Mouse (Mus musculus): ENCODE data around the gene Max. TPM values are rescaled to one million over a fixed set of nuclear protein-coding genes. Genes with fewer than 3 reads are reported as not detected.

Max gene
- polyA plus RNA-seq, 1 experiment from 2014 or later: 7.4 TPM

- WGBS: 89% methylated on average over 16 of the region's 16 CpGs
These were observed 31.0 kb upstream of the Max start for GRCm38 (mm10) chr12:76992891-76993529.

GRCm38 (mm10) chr12:76982818-76983471 lies 20.9 kb upstream of the Max start:
- Histone ChIP-seq H3K4me2 (no peak overlapping the region), H3K36me3 (no peaks in the 10 kb centered on the region), H3K4me1 (no peaks in the 10 kb centered on the region), H3K9me3 (no peaks in the 10 kb centered on the region), H3K27me3 (replicated peaks) (no peaks in the 10 kb centered on the region), H3K27ac (replicated peaks) (no peak overlapping the region), H3K9ac (no peak overlapping the region), H3K4me3 (no peak overlapping the region)
- WGBS: 76% methylated on average over 16 of the region's 16 CpGs
- no peak for ATAC-seq (ENCODE audit: extremely low read depth, insufficient number of reproducible peaks, low FRiP score, low TSS enrichment)

More at GRCm38 (mm10) chr12:76992891-76993529, 31.0 kb upstream of the Max start:
- Histone ChIP-seq H3K27me3 (replicated peaks) (no peaks in the 10 kb centered on the region), H3K9me3 (no peaks in the 10 kb centered on the region), H3K36me3 (no peaks in the 10 kb centered on the region), H3K4me3 (no peak overlapping the region), H3K4me2 (no peak overlapping the region), H3K9ac (no peak overlapping the region), H3K27ac (replicated peaks) (no peak overlapping the region), H3K4me1 (no peaks in the 10 kb centered on the region)
- ATAC-seq (ENCODE audit: extremely low read depth, insufficient number of reproducible peaks, low FRiP score, low TSS enrichment): no peak

- Histone ChIP-seq H3K9me3 (no peaks in the 10 kb centered on the region), H3K36me3 (no peaks in the 10 kb centered on the region), H3K27ac (replicated peaks) (no peak overlapping the region), H3K4me2 (no peak overlapping the region), H3K4me1 (no peaks in the 10 kb centered on the region), H3K27me3 (replicated peaks) (no peaks in the 10 kb centered on the region), H3K9ac (no peak overlapping the region), H3K4me3 (no peak overlapping the region)
- 83% methylated on average over 3 of the region's 3 CpGs for WGBS
- ATAC-seq (ENCODE audit: extremely low read depth, insufficient number of reproducible peaks, low FRiP score, low TSS enrichment): no peak
These were observed 17.5 kb upstream of the Max start for GRCm38 (mm10) chr12:76979530-76979929.

GRCm38 (mm10) chr12:76972669-76973068 lies 10.7 kb upstream of the Max start:
- Histone ChIP-seq H3K4me3 (no peak overlapping the region), H3K4me2 (no peak overlapping the region), H3K36me3 (no peaks in the 10 kb centered on the region), H3K27ac (replicated peaks) (no peak overlapping the region), H3K9ac (no peak overlapping the region), H3K27me3 (replicated peaks) (no peaks in the 10 kb centered on the region), H3K4me1 (peaks cover 7% of the 10 kb centered on the region; the same call in 1 of the 2 replicates), H3K9me3 (no peaks in the 10 kb centered on the region)
- no peak for ATAC-seq (ENCODE audit: extremely low read depth, insufficient number of reproducible peaks, low FRiP score, low TSS enrichment)
- 52% methylated on average over 10 of the region's 10 CpGs for WGBS

GRCm38 (mm10) chr12:76972241-76972640 lies 10.2 kb upstream of the Max start:
- 70% methylated on average over 11 of the region's 11 CpGs for WGBS

GRCm38 (mm10) chr12:76971642-76972221 lies 9.7 kb upstream of the Max start:
- Histone ChIP-seq H3K27ac (replicated peaks) (no peak overlapping the region), H3K4me3 (no peak overlapping the region), H3K9me3 (no peaks in the 10 kb centered on the region), H3K4me2 (no peak overlapping the region), H3K36me3 (no peaks in the 10 kb centered on the region), H3K4me1 (peaks cover 7% of the 10 kb centered on the region; the same call in 1 of the 2 replicates), H3K27me3 (replicated peaks) (no peaks in the 10 kb centered on the region), H3K9ac (no peak overlapping the region)
- no peak for ATAC-seq (ENCODE audit: extremely low read depth, insufficient number of reproducible peaks, low FRiP score, low TSS enrichment)
- 71% methylated on average over 7 of the region's 7 CpGs for WGBS

More at GRCm38 (mm10) chr12:76972241-76972640, 10.2 kb upstream of the Max start:
- Histone ChIP-seq H3K9me3 (no peaks in the 10 kb centered on the region), H3K27me3 (replicated peaks) (no peaks in the 10 kb centered on the region), H3K4me3 (no peak overlapping the region), H3K4me1 (peaks cover 7% of the 10 kb centered on the region; the same call in 1 of the 2 replicates), H3K4me2 (no peak overlapping the region), H3K9ac (0 out of 2 replicates have a peak overlapping the region, but pooled peaks have one; percentile 10), H3K36me3 (no peaks in the 10 kb centered on the region), H3K27ac (replicated peaks) (no peak overlapping the region)
- no peak for ATAC-seq (ENCODE audit: extremely low read depth, insufficient number of reproducible peaks, low FRiP score, low TSS enrichment)

GRCm38 (mm10) chr12:76965876-76966275 lies 3.9 kb upstream of the Max start:
- Histone ChIP-seq H3K4me1 (peaks cover 4% of the 10 kb centered on the region), H3K27ac (replicated peaks) (no peak overlapping the region), H3K4me2 (no peak overlapping the region), H3K9me3 (no peaks in the 10 kb centered on the region), H3K36me3 (no peaks in the 10 kb centered on the region), H3K4me3 (no peak overlapping the region), H3K27me3 (replicated peaks) (no peaks in the 10 kb centered on the region), H3K9ac (0 out of 2 replicates have a peak overlapping the region, but pooled peaks have one; percentile 2)
- no peak for ATAC-seq (ENCODE audit: extremely low read depth, insufficient number of reproducible peaks, low FRiP score, low TSS enrichment)
- WGBS: 5% methylated on average over 3 of the region's 4 CpGs

GRCm38 (mm10) chr12:76965089-76965488 lies 3.1 kb upstream of the Max start:
- no peak for ATAC-seq (ENCODE audit: extremely low read depth, insufficient number of reproducible peaks, low FRiP score, low TSS enrichment)
- Histone ChIP-seq H3K9me3 (no peaks in the 10 kb centered on the region), H3K4me1 (peaks cover 10% of the 10 kb centered on the region), H3K4me2 (no peak overlapping the region), H3K27ac (replicated peaks) (no peak overlapping the region), H3K4me3 (no peak overlapping the region), H3K27me3 (replicated peaks) (no peaks in the 10 kb centered on the region), H3K36me3 (peaks cover 4% of the 10 kb centered on the region; the same call in 1 of the 2 replicates), H3K9ac (no peak overlapping the region)
- WGBS: 34% methylated on average over 5 of the region's 5 CpGs

- H3K4me2 ChIP-seq: peak overlapping the region; percentile 90
- H3K27me3 ChIP-seq (replicated peaks): no peaks in the 10 kb centered on the region
- peak; percentile 9; the same call in 1 of the 2 replicates for ATAC-seq (ENCODE audit: extremely low read depth, insufficient number of reproducible peaks, low FRiP score, low TSS enrichment)
- peaks cover 10% of the 10 kb centered on the region for H3K4me1 ChIP-seq
- H3K27ac ChIP-seq (replicated peaks): peak overlapping the region; percentile 78
- peaks cover 39% of the 10 kb centered on the region for H3K36me3 ChIP-seq
- no peaks in the 10 kb centered on the region for H3K9me3 ChIP-seq
- 5% methylated on average over 38 of the region's 45 CpGs for whole genome bisulfite sequencing
- peak overlapping the region; percentile 98 for H3K4me3 ChIP-seq
- H3K9ac ChIP-seq: peak overlapping the region; percentile 96
These were observed 709 bp downstream of the Max start for GRCm38 (mm10) chr12:76961052-76961931.

GRCm38 (mm10) chr12:76957688-76958087 lies 4.3 kb downstream of the Max start:
- H3K9ac ChIP-seq: no peak overlapping the region; the same call in 1 of the 2 replicates
- peaks cover 26% of the 10 kb centered on the region for H3K4me1 ChIP-seq
- no peak overlapping the region for H3K4me3 ChIP-seq
- no peak overlapping the region; the same call in 1 of the 2 replicates for H3K4me2 ChIP-seq
- no peaks in the 10 kb centered on the region for H3K27me3 ChIP-seq (replicated peaks)
- WGBS: 82% methylated on average over 5 of the region's 5 CpGs
- H3K36me3 ChIP-seq: peaks cover 64% of the 10 kb centered on the region
- no peak overlapping the region for H3K27ac ChIP-seq (replicated peaks)
- ATAC-seq (ENCODE audit: extremely low read depth, insufficient number of reproducible peaks, low FRiP score, low TSS enrichment): no peak
- H3K9me3 ChIP-seq: no peaks in the 10 kb centered on the region
